8 mouse cellular contexts compared by ENCODE assay signal in genomic region chr11:117829671-117830215, GRCm38 (mm10). TPM values are rescaled to one million over a fixed set of nuclear protein-coding genes. Genes with fewer than 3 reads are reported as not detected.
DNase-seq lines count a peak whose midpoint lies in the region; ATAC-seq and TF ChIP-seq lines count a peak whose summit lies in the region.
"Had no signal": no experiment of that assay in that cellular context is flagged by ENCODE, and none has a peak within 500 bp of the region (broad histone marks: within the 10 kb centered on the region; RNA-seq: fewer than 3 reads in every experiment).

No protein-coding gene starts in this region.

- no peaks in the 10 kb centered on the region for H3K27me3 ChIP-seq in lung, embryonic 15.5 days
- no peaks in the 10 kb centered on the region for H3K27me3 ChIP-seq in intestine, embryonic 15.5 days (replicated peaks)
- no peaks in the 10 kb centered on the region for H3K27me3 ChIP-seq in liver, adult 2 months (ENCODE audit: control insufficient read depth, insufficient read depth, low read length)
- H3K27me3 ChIP-seq: embryonic facial prominence, embryonic 15.5 days had no signal

- H3K4me3 ChIP-seq in lung, embryonic 15.5 days = no peak overlapping the region
- no peak overlapping the region for H3K4me3 ChIP-seq in lung, adult 2 months (replicated peaks; ENCODE audit: extremely low read depth, low read depth, low read length)
- H3K4me3 ChIP-seq in intestine, embryonic 15.5 days (replicated peaks) = no peak overlapping the region
- no peak overlapping the region for H3K4me3 ChIP-seq in liver, adult 2 months (ENCODE audit: insufficient read depth, low read depth, low read length)
- H3K4me3 ChIP-seq: embryonic facial prominence, embryonic 15.5 days had no signal

- no peak for TF ChIP-seq CTCF in lung, adult 2 months (IDR thresholded peaks at IDR 0.05; ENCODE audit: insufficient read depth, low read length)
- TF ChIP-seq CTCF in liver, adult 2 months (IDR thresholded peaks at IDR 0.05; ENCODE audit: low read depth, low read length) = no peak

- H3K9ac ChIP-seq in lung, embryonic 15.5 days = no peak overlapping the region
- H3K9ac ChIP-seq in intestine, embryonic 15.5 days = peak overlapping the region; percentile 6; the same call in 1 of the 2 replicates
- peak overlapping the region; percentile 53 for H3K9ac ChIP-seq in liver, adult 2 months (ENCODE audit: low read depth, low read length)
- H3K9ac ChIP-seq: embryonic facial prominence, embryonic 15.5 days had no signal

- H3K27ac ChIP-seq in lung, embryonic 15.5 days = peak overlapping the region; percentile 83
- peak overlapping the region; percentile 94 for H3K27ac ChIP-seq in intestine, embryonic 15.5 days
- peak overlapping the region; percentile 97 for H3K27ac ChIP-seq in liver, adult 2 months (replicated peaks; ENCODE audit: insufficient read depth, low read depth, low read length)

- no peaks in the 10 kb centered on the region for H3K9me3 ChIP-seq in lung, embryonic 15.5 days
- H3K9me3 ChIP-seq in intestine, embryonic 15.5 days = no peaks in the 10 kb centered on the region
- H3K9me3 ChIP-seq: embryonic facial prominence, embryonic 15.5 days had no signal

- no peak for DNase-seq in lung, adult 2 months
- DNase-seq in liver, adult 2 months (ENCODE audit: extremely low read depth, low read depth, low spot score) = peak; percentile 96
- peak; percentile 73 for DNase-seq in testis, postnatal 10 days (ENCODE audit: low spot score)
- DNase-seq in right cerebral cortex, adult 18-20 months = no peak

- H3K4me2 ChIP-seq in lung, embryonic 15.5 days = no peak overlapping the region
- H3K4me2 ChIP-seq in intestine, embryonic 15.5 days (replicated peaks) = no peak overlapping the region
- H3K4me2 ChIP-seq: embryonic facial prominence, embryonic 15.5 days had no signal

- no peak for TF ChIP-seq POLR2A in lung, adult 2 months (IDR thresholded peaks at IDR 0.05; ENCODE audit: borderline replicate concordance, extremely low read depth, low read depth, low read length)
- TF ChIP-seq POLR2A in liver, adult 2 months (IDR thresholded peaks at IDR 0.05; ENCODE audit: extremely low read depth, insufficient read depth, low read length) = no peak

- 41% methylated on average over 2 of the region's 2 CpGs for WGBS in lung, embryonic 15.5 days
- WGBS in lung, adult 2 months = 29% methylated on average over 2 of the region's 2 CpGs
- 44% methylated on average over 2 of the region's 2 CpGs for WGBS in intestine, embryonic 15.5 days
- 3% methylated on average over 2 of the region's 2 CpGs for WGBS in liver, adult 2 months

- peaks cover 62% of the 10 kb centered on the region for H3K4me1 ChIP-seq in lung, embryonic 15.5 days
- H3K4me1 ChIP-seq in lung, adult 2 months (ENCODE audit: control insufficient read depth, insufficient read depth, low read length) = peaks cover 15% of the 10 kb centered on the region
- H3K4me1 ChIP-seq in intestine, embryonic 15.5 days (replicated peaks) = peaks cover 56% of the 10 kb centered on the region
- peaks cover 49% of the 10 kb centered on the region for H3K4me1 ChIP-seq in liver, adult 2 months (ENCODE audit: control insufficient read depth, insufficient read depth, low read length)

- no peaks in the 10 kb centered on the region for H3K79me2 ChIP-seq in liver, adult 2 months (ENCODE audit: control insufficient read depth, insufficient read depth, low read length)

- H3K36me3 ChIP-seq in lung, embryonic 15.5 days = no peaks in the 10 kb centered on the region
- H3K36me3 ChIP-seq in intestine, embryonic 15.5 days = no peaks in the 10 kb centered on the region
- no peaks in the 10 kb centered on the region for H3K36me3 ChIP-seq in liver, adult 2 months (ENCODE audit: control insufficient read depth, insufficient read depth, low read length)
- H3K36me3 ChIP-seq: embryonic facial prominence, embryonic 15.5 days had no signal

- no peak for ATAC-seq in lung, embryonic 15.5 days (ENCODE audit: borderline replicate concordance, extremely low read depth, low FRiP score, low TSS enrichment)
- no peak for ATAC-seq in intestine, embryonic 15.5 days
- ATAC-seq in megakaryocyte, adult 5-6 weeks (ENCODE audit: poor library complexity, severe bottlenecking) = no peak

RNA-seq across cellular contexts. Expression of gene Tk1, which starts 3.9 kb away (rescaled TPM):
- polyA plus RNA-seq in lung, embryonic 15.5 days (2015; fragmentation: Nextera tagmentation; extraction: Ambion mirVana) = 145 and 147 TPM in 2 replicates
- 7.3 and 11.5 TPM in 2 replicates for polyA plus RNA-seq in lung, adult 2 months (2012; rRNA removed)
- polyA plus RNA-seq in intestine, embryonic 15.5 days (2015; fragmentation: Nextera tagmentation; extraction: Ambion mirVana) = 144 and 146 TPM in 2 replicates
- 56.9 and 65.1 TPM in 2 replicates for total RNA-seq in liver, adult 2 months (2014; rRNA removed)
- polyA plus RNA-seq in liver, adult 2 months (2012; rRNA removed) = 45.6 and 69.7 TPM in 2 replicates
- total RNA-seq in megakaryocyte, adult 5-6 weeks (2015) = 126 and 127 TPM in 2 replicates
- total RNA-seq in megakaryocyte, adult 5-6 weeks (2017) = 60.0 and 73.7 TPM in 2 replicates

RNA-seq across cellular contexts. Expression of gene Afmid, which starts 4.0 kb away (rescaled TPM):
- polyA plus RNA-seq in lung, embryonic 15.5 days (2015; fragmentation: Nextera tagmentation; extraction: Ambion mirVana) = 3.8 and 5.3 TPM in 2 replicates
- polyA plus RNA-seq in lung, adult 2 months (2012; rRNA removed) = 4.3 and 6.0 TPM in 2 replicates
- 8.3 and 8.9 TPM in 2 replicates for polyA plus RNA-seq in intestine, embryonic 15.5 days (2015; fragmentation: Nextera tagmentation; extraction: Ambion mirVana)
- 119 and 136 TPM in 2 replicates for total RNA-seq in liver, adult 2 months (2014; rRNA removed)
- 117 and 144 TPM in 2 replicates for polyA plus RNA-seq in liver, adult 2 months (2012; rRNA removed)
- 2.4 and 3.0 TPM in 2 replicates for total RNA-seq in megakaryocyte, adult 5-6 weeks (2015)
- 2.8 and 4.7 TPM in 2 replicates for total RNA-seq in megakaryocyte, adult 5-6 weeks (2017)

RNA-seq across cellular contexts. Expression of gene Birc5, which starts 19.3 kb away (rescaled TPM):
- 352 and 368 TPM in 2 replicates for polyA plus RNA-seq in lung, embryonic 15.5 days (2015; fragmentation: Nextera tagmentation; extraction: Ambion mirVana)
- polyA plus RNA-seq in lung, adult 2 months (2012; rRNA removed) = 1.4 and 2.5 TPM in 2 replicates
- 307 and 336 TPM in 2 replicates for polyA plus RNA-seq in intestine, embryonic 15.5 days (2015; fragmentation: Nextera tagmentation; extraction: Ambion mirVana)
- total RNA-seq in liver, adult 2 months (2014; rRNA removed) = 0.65 and 2.0 TPM in 2 replicates
- 0.82 and 0.92 TPM in 2 replicates for polyA plus RNA-seq in liver, adult 2 months (2012; rRNA removed)
- 220 and 258 TPM in 2 replicates for total RNA-seq in megakaryocyte, adult 5-6 weeks (2015)
- 232 and 240 TPM in 2 replicates for total RNA-seq in megakaryocyte, adult 5-6 weeks (2017)

RNA-seq across cellular contexts. Expression of gene Gm20708, which starts 20.3 kb away (rescaled TPM):
- polyA plus RNA-seq in lung, embryonic 15.5 days (2015; fragmentation: Nextera tagmentation; extraction: Ambion mirVana) = 0.24 TPM in 1 of 2 replicates, not detected in the other
- 0.06 TPM in 1 of 2 replicates, not detected in the other for polyA plus RNA-seq in lung, adult 2 months (2012; rRNA removed)
- 0.26 and 0.38 TPM in 2 replicates for polyA plus RNA-seq in intestine, embryonic 15.5 days (2015; fragmentation: Nextera tagmentation; extraction: Ambion mirVana)
- total RNA-seq in liver, adult 2 months (2014; rRNA removed) = 0.37 and 0.40 TPM in 2 replicates
- polyA plus RNA-seq in liver, adult 2 months (2012; rRNA removed) = 0.21 and 0.40 TPM in 2 replicates
- 1.1 and 2.2 TPM in 2 replicates for total RNA-seq in megakaryocyte, adult 5-6 weeks (2015)
- total RNA-seq in megakaryocyte, adult 5-6 weeks (2017) = 1.1 TPM in 1 of 2 replicates, not detected in the other

RNA-seq across cellular contexts. Expression of gene Syngr2, which starts 20.3 kb away (rescaled TPM):
- polyA plus RNA-seq in lung, embryonic 15.5 days (2015; fragmentation: Nextera tagmentation; extraction: Ambion mirVana) = 63.3 and 73.7 TPM in 2 replicates
- polyA plus RNA-seq in lung, adult 2 months (2012; rRNA removed) = 180 and 191 TPM in 2 replicates
- 135 and 151 TPM in 2 replicates for polyA plus RNA-seq in intestine, embryonic 15.5 days (2015; fragmentation: Nextera tagmentation; extraction: Ambion mirVana)
- 37.9 and 54.2 TPM in 2 replicates for total RNA-seq in liver, adult 2 months (2014; rRNA removed)
- 124 and 152 TPM in 2 replicates for polyA plus RNA-seq in liver, adult 2 months (2012; rRNA removed)
- total RNA-seq in megakaryocyte, adult 5-6 weeks (2015) = 225 and 241 TPM in 2 replicates
- 163 and 176 TPM in 2 replicates for total RNA-seq in megakaryocyte, adult 5-6 weeks (2017)

Comparison
In these comparisons a context has a peak if more than half of its experiments do, and no peak if none do; other contexts are left out.
1. RNA of gene Birc5, which starts 19.3 kb away (polyA plus RNA-seq): 352 to 368 TPM in lung, embryonic 15.5 days and 307 to 336 TPM in intestine, embryonic 15.5 days; 1.4 to 2.5 TPM in lung, adult 2 months and 0.82 to 0.92 TPM in liver, adult 2 months; every median in the first group is over 10 times any median in the second.
2. DNase-seq: peak in liver, adult 2 months (single experiment) and testis, postnatal 10 days (single experiment); none in lung, adult 2 months (single experiment) and right cerebral cortex, adult 18-20 months (single experiment).
3. RNA of gene Afmid, which starts 4.0 kb away (polyA plus RNA-seq): 117 to 144 TPM in liver, adult 2 months; 8.3 to 8.9 TPM in intestine, embryonic 15.5 days, 4.3 to 6.0 TPM in lung, adult 2 months and 3.8 to 5.3 TPM in lung, embryonic 15.5 days; every median in the first group is over 10 times any median in the second.
4. Peak in every context shown above with its lines, with median percentiles within 50 percentile points of each other: H3K27ac ChIP-seq.